Mouse (Mus musculus) adrenal gland, adult 18-20 months (tissue): ENCODE measurements around the gene Tmem132c. TPM values are rescaled to one million over a fixed set of nuclear protein-coding genes. Genes with fewer than 3 reads are reported as not detected.
A peak's percentile ranks its signal among the peaks of the same experiment; 100 is the strongest.
"Not testable (repeated sequence)": the region's sequence is repeated elsewhere in the genome, so short reads cannot be mapped to it uniquely, and the experiment has no call there.

Source experiments
- DNase-seq, 2 experiments: peaks; one replicate each; pipeline ENCODE4 v3.0.0; 2021 to 2022; ENCODE audit warnings: low spot score in 2 of 2
- total RNA-seq, 2 experiments: library from RNA; stranded (reverse); gene quantifications; 1 replicate in 1 of 2; 2 replicates in 1 of 2; pipeline ENCODE4 v1.2.3; 2021

Tmem132c gene
- total RNA-seq, 2 experiments from 2014 or later: 0.27 to 0.58 TPM

DNA sequence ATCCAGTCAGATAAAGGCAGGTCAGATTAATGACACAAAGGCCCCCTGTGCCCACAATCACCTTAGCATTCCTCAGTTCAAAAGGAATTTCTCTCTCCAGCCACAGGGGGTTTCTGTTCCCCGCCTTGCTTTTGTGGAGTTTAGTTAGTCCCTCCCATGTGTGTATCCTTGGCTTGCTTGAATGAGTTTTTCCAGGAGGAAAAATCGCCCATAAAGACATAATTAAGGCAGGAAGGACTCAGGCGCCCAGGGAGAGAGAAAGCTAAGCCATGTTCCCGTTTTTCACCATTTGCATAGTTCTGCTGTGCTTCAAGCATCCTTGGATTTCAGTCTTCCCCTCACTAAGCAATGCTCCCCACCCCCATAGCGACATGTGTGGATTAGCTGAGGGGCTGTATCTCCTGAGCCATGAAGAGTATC, 97.4 kb downstream of the Tmem132c start:
- DNase-seq: no peak

DNA sequence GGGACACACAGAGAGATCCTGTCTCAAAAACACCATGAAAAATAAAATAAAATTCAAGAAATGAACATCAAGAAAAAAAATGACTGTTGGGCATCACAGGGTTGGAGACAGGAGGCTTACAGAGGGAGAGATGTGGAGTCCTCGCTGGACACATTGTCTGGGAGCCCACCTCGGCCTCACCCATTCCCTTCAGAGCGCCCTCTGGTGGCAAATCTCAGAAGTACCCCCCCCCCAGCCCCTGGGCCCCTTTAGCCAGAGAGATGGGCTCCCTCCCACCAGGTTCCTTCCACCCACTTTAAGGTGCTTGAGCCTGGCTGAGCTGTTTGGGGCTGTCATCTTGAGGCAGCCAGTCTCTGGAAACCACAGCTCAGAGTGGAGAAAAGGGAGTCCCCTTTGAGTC, 99.5 kb downstream of the Tmem132c start:
- DNase-seq: no peak

DNA sequence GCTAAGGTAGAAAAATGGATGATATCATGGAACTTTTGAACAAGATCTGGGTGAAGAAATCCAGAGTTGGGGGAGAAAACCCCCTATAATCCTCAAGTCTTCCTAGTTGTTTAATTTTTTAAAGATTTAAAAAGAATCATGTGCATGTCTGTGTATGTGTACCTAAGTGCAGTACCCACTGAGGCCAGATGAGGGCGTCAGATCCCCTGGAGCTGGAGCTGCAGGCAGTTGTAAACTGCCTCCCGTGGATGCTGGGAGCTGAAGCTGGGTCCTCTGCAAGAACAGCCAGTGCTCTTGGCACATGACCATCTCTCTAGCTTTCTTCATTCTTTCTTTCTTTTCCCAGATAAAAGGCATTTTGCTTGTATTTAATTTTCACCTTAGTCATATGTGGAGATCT, 103.1 kb downstream of the Tmem132c start:
- no peak for DNase-seq

DNA sequence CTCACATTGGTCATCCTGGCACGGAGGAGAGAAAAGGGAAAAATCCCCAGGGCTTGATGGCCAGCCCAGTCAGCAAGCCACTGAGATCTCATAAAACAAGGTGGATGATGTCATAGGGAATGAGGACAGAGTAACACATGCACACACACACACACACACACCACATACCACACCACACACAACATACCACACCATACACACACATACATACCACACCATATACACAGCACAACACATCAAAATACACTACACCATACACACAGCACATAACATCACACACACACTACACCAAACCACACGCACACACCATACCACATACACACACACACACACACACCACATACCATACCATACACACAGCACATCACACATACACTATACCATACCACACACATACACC, 104.8 kb downstream of the Tmem132c start:
- DNase-seq: no peak

DNA sequence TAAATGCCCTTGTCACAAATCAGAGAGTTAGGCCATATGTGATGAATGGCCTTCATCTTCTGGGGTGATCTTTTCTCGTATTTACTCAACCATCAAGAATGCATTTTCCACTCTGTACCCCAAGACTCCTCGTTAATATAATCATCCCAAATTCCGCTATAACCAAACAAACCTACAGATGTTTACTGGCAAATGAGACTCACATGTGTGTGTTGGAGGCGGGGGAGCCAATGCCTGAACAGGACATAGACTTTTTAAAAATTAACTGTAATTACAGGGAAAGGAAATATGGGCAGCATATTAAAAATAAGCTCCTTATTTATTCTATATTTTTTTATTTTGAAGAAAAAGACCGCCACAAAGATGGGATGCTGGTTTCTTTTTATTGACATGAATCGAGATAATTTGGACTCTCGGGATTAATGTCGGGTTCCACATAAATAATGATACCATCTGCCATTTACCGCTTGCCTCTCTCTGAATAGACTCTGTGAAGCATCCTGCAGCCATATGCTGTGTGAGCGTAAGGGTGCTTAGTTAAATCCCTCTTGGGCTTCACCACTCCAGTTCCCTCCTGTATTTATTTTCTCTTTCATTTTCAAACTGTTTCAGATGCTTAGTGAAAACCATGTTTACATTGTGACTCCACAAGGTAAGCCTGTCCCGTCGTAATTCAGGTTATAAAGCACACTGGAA, 105.6 kb downstream of the Tmem132c start:
- no peak for DNase-seq

DNA sequence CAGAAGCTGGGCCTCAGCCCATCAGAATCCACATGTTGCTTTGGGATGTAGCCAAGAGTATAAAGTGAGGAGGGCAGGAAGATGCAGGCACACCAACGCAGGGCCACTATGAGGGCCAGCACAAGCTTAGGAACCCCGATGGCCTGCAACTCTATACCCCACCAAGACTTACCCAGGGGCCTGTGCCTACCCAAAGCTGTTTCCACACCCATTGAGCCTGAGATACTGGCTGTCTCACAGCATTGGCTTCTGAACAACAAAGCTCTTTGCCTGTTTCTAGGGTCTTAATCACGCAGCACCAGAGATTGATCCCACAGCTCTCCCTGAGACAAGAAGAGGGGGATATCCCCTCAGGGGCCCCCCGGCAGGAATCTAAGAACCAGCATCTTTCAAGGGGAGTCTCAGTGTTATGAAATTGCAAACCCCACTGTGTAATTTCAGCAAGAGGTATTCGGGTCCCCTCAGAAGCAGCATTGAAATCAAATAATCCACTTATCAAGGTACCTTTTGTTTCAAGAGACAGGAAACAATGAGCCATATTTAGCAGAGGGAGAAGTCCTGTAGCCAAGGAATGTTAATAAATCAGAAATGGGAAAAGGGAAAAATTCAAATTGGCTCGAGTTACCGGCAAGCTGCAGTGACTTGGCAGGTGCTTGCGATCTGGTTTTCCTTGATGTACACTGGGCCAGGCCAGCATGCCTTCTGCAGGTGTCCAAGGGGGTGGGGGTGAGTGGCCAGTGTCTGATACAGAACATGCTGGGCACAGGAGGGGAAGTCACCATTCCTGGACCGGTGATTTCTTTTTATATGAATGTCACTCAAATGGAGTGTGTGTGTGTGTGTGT, 107.8 kb downstream of the Tmem132c start:
- no peak for DNase-seq

DNA sequence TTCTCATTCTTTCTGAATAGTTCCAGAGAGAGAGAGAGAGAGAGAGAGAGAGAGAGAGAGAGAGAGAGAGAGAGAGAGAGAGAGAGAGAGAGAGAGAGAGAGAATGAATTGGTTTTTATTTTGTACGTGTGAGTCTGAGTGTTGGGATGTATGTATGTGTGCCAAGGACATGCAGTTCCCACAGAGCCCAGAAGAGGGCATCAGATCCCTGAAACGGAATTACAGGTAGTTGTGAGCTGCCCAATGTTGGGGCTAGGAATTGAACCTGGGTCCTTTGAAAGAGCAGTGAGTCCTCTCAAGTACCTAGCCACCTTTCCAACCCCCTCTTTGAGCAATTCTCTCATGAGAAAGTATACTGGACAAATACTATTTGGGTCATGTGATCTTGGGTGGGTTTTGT, 111.4 kb downstream of the Tmem132c start:
- peak in 1 of 2 experiments; percentile 24 for DNase-seq

DNA sequence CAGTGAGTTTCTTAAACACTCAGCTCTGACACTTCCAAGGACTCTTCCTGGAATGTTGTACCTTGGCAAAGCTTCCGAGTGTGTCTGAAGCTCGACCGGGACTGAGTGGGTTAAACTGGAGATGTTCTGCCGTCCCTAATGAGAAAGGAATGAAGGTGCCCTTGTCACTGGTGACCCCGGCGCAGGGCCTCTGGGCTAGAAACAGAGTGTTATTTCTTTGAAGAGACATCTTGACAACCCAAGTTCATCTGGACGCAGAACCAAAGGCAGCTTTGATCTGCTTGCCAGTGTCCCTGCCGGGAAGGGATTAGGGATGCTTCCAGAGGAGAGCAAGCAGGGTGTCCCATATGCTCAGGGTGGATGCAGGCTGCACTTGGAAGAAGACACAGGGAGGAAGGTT, 114.2 kb downstream of the Tmem132c start:
- no peak for DNase-seq

DNA sequence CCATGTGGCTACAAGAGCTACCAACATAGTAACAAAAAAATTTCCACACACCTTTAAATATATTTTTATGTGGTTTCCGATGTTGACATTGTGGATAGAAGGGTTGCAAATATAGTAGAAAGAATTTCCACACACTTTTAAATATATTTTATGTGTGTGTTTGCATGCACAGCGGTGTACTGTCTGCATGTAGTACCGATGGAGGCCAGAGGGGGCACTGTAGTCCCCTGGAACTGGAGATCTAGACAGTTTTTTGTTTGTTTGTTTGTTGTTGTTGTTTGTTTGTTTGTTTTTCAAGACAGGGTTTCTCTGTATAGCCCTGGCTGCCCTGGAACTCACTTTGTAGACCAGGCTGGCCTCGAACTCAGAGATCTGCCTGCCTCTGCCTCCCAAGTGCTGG, 116.3 kb downstream of the Tmem132c start:
- DNase-seq: not testable (repeated sequence)

DNA sequence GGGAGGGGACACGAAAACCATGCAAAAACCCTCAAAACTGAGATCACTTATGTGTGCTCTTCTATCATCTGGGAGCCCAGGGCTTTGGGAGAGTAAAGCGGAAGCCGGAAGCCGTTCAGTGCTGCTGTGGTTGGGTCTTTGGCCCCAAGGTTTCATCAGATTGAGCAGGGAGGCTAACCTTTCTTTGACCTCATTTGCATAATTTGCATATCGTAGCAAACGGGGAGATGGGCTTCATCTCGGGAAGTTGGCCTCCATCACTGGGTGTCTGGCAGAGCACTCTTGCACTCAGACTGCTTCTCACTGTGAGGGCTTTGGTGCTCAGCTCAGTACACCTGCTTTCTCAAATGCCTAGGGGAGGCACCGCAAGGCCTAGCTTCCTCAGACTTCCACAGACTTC, 119.5 kb downstream of the Tmem132c start:
- no peak for DNase-seq

DNA sequence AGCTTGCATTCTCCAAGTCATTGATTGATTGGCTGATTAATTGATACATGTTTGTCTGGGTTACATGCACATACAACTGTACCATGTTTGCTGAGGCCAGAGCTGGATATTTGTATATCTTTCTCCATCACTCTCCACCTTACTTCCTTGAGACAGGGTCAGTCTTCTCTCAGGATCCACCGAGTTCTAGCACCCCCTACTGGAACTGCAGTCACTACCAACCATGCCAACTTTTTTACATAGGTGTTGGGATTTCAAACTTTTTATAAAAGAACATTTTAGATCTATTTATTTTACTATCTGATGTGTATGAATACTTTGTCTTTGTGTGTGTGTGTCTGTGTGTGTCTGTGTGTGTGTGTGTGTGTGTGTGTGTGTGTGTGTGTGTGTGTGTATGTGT, 123.5 kb downstream of the Tmem132c start:
- no peak for DNase-seq

DNA sequence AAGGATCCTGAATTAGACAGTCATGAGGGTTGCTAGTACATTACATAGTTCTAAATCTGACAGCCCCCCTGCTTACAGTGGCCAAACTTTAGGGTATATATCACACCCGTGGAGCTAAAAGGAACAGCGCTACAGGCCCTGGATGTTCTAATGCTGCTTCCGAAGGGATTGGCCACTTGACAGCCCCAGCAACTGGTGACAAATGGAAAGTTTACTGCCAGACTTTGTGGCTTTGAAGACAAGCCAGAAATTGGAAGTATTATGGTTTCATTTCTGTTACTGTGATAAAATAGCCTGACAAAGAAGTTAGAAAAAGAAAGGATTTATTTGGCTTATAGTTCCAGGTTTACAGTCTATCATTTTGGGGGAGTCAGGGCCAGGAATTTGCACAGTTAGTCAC, 126.6 kb downstream of the Tmem132c start:
- DNase-seq: no peak

DNA sequence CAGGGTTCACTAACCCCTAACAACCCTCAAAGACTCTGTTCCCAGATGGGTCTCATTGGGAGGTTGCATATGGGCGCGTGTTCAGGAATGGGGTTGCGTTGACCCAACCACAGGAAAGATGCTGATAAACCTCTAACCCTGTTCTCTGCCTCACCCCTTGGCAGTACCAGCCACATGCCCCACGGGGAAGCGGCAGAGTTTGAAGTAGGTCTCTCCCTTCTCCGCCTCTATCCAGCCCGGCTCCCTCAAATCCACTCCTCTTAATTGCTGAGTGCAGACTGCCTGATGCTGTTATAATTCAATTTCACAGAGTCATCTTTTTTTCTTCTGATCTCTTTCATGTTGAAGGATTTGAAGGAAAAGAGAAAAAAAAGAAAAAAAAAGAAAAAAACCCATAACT, 128.2 kb downstream of the Tmem132c start:
- DNase-seq: no peak

DNA sequence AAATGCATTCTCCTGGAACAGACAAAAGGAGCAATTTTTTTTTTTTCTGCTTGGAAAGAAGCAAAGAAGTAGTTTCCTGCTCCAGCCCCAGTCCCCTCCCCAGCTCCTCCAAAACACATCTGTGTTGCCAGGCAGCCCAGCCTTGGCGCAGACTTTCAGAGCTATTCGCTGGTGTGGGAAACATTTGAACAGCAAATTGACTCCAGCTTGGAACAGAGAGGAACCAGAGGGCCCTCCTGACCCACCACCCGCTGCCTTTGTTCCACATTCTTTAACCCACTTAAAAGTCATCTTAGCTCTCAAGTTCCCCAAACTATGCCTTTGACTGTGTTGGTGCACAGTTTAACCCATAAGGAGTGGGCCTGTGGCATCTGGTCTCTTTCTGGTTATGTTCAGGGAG, 128.9 kb downstream of the Tmem132c start:
- no peak for DNase-seq

DNA sequence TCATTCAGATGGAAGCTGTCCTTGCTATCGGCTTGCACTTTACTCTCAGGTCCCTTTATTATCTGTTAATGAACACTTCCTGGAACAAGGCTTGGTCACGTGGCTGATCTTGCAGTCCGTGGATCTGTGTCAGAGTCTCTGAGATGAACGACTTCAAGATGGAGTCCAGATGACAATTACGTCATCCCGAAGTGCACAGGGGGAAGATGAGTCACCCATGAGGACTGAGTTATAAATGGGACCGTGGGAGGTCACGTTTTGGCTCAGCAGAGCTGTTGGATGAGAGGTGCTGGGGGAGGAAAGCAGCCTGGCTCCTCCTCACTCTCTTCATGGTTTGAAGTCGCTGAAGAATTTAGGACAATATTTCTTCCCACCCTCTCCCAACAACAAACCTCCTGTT, 132.6 kb downstream of the Tmem132c start:
- DNase-seq: no peak

DNA sequence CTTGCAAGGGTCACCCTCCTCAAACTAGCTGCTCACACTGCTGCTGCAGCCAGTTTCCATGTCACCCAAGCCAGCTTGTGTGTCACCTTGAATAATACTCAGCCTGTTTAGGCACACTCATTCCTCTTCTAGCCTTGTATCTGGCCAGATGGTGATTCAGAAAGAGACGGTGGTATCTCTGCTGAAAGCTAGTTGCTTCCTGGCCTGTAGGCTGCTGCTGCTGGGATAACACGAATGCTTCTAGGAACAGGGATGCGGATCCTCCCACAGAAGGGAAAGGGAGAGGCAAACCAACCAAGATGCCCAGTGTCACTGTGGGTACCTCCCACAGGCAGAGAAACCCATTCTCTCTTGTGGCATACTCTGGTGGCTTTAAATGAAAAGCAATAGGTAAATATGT, 134.0 kb downstream of the Tmem132c start:
- no peak for DNase-seq

DNA sequence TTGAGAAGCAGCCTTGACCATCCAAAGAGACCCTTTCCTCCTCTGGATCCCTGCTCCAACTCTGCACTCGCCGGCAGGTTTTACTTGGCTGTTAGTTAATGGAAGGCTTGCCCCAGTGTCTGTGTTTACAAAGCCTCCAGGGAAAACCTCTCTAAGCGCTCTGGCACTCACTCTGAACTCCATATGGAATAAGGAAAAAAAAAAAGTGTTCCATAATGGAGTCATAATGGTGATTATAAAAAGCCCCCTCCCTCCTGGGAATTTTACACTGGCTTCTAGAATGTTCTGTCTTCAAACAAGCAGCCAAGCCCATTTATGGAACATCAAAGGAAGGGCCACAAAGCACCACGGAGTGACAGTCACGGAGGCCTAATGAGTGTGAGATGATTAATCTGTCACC, 136.9 kb downstream of the Tmem132c start:
- DNase-seq: no peak

DNA sequence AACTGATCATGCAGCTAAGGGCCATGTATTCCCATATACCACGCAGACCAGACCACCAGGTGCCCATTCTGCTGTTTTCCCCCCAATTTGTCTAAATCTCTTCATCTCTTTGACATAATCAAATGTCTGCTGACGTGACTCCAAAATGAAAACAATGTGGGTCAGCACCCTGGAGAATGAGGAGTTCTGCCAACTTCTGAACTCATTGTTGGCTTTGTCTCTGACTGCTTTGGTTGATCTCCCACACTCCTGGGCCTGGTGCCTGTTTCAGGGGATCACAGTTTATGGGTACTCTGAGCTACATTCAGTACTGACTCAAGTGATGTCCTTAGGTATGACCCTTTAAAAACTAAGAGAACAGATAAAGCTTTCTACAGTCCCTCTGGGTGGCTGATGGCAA, 137.7 kb downstream of the Tmem132c start:
- no peak for DNase-seq

DNA sequence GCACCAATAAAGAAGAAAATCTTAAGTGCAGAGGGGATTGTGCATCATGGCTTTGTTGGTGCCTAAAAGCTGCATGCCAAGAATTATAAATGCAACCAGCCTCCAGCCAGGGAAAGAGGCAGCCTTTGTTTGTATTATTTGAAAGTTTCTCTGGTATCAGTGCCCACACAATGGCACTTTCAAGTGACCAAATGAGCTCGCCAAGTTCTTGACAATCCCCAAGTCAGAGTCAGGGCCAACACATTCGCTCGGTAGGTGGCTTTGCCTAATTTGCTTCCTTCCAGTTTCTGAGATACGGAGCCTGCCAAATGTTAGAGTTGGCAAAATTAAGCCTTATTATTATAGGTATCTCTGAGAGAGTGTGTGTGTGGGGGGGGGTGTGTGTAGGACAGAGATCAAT, 139.6 kb downstream of the Tmem132c start:
- DNase-seq: no peak

DNA sequence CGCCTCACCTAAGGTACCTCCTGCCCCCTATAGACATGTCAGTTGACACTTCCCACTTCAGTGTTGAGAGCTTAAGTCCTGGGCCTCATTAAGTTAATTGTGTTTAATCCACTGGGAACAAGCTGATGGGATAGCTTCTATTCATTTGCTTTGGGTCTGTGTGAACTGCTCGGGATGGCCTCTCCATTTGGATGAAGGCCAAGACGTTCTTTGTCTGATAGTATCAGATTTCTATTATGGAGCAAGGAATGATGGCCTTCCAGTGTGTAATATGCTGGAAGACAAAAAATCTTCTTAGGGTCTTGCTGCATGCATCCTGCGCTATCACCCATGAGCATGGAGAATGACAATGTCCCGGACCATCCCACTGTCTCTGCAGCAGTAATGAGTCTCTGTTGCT, 141.0 kb downstream of the Tmem132c start:
- DNase-seq: no peak

DNA sequence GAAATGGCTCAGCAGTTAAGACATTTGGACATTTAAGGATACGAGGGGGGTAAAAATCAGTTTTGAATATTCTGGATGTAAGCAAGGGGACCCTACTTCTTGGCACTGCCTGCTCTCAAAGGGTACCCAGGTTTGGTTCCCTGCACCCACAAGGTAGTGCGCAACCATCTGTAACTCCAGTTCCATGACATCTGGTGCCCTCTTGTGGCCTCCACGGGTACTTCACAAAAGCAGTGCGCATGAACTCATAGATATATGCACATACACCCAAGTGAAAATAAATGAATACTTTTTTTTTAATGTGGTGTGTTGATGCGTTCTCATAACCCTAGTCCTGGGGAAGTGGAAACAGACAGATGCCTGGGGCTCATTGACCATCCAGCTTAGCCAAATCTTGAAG, 149.6 kb downstream of the Tmem132c start:
- DNase-seq: no peak

DNA sequence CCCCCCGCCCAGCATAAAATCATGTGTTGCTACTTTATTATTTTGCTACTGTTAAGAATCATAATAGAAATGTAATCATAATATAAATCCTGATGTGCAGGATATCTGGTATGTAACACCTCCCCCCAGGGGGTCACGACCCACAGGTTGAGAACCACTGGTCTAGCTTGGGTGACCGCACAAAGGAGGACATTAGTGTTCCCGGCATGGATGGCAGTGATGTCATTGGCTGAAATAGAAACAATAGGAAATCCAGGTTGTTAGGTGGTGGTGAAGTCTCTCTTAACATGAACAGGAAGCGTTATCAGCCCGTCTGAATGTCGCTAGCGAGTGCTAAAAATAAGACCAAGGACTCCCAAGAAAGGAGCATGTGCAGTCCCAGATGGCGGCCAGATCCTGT, 155.3 kb downstream of the Tmem132c start:
- DNase-seq: no peak

DNA sequence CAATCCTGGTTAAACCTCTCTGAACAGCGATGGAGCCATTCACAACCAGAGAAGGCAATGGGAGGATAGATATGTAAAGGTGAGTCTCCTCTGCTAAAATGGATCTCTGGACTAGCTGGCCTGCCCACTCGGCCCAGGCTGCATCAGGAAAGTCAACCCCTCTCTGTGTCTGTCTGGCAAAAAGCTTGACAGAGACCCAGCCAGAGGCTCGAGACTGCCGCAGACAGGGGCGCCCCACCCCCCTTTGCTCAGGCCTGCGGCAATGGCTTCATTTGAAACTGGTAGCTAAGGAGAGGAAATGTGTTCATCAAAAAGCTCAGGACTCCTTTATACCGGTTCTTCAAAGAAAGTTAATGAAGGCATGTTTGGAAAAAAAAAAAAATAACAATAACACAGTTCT, 156.4 kb downstream of the Tmem132c start:
- DNase-seq: no peak
